Mouse (Mus musculus) heart, adult 9 months (tissue): ENCODE data around the gene Csrp1.

ENCODE experiments used
- DNase-seq, 2 experiments: peaks; one replicate each; pipeline ENCODE4 v3.0.0; 2022; ENCODE audit warnings: low spot score in 2 of 2

The Csrp1 gene

DNA sequence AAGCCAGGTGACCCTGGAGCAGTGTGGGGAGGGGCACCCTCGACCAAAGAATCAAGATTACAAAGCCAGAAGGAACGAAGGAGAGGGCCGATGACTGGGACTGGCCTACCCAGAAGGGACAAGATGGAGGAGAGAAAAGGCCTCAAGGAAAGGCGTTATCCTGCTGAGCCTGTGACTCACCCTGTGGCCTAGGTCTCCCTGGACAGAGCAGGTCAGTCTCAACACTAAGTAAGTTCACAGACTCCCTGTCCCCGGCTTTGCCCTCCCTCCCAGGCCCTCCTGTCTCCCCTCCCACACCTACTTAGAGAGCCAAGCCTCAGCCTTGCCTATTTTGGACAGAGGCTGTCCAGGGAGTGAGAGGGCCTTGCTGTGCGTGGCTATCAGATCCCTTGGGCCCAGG, at the start of gene Csrp1:
Gene Csrp1 (plus strand): TSS at position 79 of the 400 bp plus-strand sequence.
- DNase-seq: no peak

DNA sequence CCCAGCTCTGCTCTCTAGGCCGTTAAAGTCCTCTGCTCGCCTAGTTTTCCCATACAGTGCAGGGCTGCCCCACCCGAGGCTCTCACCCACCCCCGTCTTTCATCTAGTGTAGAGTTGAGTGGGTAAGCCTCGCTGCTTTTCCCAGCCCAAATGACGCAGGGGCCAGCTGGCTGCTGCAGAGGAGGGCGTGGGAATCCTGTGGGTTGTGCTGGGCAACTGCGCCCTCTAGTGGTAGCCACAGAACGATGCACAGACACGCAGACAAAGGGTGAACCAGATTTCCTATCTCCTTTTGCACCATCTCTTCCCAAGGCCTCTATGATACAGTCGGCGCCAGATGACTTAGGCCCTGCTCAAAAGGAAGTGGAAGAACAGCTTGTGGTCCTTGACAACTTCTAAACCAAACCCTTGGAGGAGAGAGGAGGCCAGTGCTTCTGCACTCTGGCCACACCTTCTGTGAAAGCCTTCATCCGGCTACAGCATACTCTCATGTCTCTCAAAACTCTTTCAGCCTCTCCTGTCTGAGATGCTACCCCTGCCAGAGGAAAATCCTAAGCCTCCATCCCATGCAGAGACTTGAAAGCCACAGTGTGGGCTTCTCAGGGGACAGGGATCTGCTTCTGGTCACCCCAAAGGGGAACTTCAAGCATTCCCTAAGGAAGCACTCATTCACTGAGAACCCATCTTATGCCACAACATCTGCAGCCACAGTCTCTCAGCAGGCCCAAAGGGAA, 49.3 kb upstream of the Csrp1 start:
- DNase-seq: peak; percentile 86 to 87

DNA sequence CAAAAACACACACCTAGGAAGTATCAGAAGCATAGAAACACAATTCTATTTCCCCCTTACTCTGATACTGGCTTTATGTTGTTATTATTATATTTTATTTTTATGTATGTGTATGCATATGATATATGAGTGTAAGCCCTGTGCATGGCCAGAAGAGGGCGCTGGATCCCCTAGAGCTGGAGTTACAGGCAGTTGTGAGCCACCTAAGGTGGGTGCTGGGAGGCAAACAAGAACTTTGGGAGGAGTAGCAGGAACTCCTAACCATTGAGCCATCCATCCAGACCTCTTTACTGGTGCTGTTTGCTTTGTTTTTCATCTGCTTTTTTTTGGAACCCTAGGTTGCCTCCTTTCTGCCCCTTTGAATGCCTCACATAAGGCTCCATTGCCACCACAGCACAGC, 48.5 kb upstream of the Csrp1 start:
- DNase-seq: no peak

DNA sequence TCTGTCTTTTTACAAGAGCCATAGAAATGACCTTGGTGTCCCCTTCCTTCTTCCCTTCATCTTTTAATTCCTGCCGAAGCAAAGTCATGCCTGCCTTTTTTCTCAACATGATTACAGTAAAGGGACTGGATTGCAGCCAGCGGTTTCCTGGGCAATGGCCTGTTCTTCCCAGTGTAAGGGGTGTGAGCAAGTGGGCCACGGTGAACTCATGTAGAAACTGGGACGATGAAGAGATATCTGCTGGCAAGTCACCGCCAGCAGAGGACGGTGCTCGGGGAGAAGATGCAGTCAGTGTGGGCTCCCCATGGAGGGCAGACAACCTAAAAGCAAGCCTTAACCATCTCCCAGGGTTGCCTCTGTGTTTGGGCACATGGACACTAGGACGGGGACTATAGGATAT, 47.9 kb upstream of the Csrp1 start:
- DNase-seq: no peak

DNA sequence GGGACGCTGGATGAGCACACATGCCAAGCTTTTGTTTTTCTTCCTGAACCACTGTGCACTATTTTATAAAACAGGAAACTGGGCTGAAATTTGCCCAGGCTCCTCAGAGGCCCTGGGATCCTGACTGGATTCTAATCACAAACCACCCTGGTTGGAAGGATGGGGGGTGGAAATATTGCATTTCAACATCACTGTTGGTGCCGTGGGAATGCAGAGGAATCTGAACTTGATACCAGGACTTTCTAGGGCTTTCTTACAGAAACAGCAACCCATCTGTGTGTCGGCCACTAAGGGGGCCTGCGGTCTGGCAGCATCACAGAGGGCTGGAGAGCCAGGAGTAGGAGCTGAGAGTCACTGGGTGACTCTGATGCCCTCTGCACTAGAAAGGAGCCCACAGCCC, 47.5 kb upstream of the Csrp1 start:
- peak in 1 of 2 experiments; percentile 45 for DNase-seq

DNA sequence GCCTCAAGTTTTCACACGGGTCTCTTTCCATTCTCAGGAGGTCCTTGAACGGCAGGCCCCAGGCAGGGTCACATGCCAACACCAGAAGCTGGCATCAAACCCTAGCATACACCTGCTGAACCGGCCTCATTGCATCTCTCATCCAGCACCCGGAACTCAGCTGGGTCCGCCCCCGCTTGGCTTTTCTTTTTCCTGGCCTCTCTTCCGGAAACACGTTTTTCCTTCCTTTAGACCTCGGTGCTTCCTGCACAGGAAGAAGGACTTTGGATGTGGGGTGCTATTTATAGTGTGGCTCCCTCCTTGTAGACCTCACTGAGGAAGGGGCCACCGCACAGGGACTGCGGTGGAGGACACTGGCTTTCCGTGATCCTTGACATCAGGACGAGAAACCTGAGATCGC, 46.4 kb upstream of the Csrp1 start:
- peak in 1 of 2 experiments; percentile 74 for DNase-seq

DNA sequence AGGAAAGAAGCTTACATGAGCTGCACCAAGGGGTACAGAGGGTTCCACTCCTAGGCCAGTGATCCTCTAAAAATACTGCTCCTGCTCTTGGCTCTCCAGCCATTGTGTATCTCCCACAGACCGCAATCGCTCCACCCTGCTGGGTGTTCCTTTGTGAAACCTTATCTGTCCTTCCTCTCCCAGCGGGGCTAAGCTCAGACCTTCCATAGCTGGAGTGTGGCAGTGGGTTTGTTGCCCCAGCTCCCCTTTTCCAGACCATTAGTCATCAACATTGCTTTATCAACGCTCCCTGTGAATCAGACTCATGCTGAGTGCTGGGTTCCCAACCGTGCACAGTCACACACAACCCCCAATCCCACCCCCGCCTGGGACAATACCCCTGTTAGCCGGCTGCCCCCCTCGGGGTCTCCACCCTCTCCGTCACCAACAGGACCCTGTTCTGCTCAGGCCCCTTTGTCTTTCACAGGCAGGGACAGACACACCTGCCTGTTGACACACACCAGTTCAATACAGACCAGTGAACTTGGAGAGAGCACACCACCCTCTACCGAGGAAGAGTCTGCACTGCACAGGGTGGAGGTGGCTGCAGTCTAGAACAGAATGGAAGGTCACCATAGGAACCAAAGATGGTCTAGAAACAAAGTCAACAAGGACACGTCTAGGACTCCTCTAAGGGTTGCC, 44.3 kb upstream of the Csrp1 start:
- no peak for DNase-seq

DNA sequence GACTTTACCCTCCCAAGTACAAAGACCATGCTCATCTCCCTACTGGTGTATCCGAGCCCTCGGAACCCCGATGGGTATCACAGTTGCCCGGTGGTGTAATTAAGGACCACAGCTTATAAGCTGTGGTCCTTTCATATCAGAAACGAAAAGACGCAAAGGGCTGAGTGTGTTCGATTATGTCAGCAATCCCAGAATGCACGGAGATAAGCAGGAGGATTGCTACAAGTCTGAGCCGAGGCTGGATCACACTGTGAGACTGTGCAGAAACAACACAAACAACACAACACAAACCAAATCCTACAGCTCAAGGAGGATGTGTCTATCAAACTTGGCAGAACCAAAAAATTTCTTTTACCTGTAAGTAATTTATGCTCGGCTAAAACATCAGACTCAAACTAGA, 43.6 kb upstream of the Csrp1 start:
- DNase-seq: no peak

DNA sequence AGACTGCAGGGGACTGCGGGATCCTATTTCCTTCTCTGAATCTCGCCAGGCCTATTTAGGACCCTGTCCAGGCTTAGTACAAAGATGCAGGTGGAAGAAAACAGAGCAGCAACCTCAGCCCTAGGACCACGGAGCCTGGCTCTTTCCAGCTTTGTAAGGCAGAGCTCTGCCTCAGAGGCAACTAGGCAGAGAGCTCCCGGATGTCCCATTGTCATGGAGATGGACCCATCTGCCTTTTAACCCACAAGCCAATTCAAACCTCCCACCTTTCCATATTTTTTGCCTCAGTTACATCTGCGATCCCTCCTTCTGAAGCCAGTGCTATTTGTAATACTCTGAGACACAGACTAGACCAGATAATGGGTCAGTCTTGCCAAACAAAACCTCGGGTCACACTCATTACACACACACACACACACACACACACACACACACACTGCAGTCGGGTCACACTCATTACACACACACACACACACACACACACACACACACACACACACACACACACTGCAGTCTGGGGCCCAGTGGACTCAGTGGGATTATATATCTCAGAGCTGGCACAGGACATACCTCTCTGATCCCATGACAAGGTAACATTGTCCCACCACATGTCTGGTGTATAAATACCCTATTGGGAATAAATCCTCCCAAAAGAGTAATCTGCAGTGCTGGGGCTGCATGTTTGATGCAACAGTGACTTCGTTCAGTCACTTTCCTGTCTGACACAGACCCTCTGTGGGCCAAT, 42.8 kb upstream of the Csrp1 start:
- no peak for DNase-seq

DNA sequence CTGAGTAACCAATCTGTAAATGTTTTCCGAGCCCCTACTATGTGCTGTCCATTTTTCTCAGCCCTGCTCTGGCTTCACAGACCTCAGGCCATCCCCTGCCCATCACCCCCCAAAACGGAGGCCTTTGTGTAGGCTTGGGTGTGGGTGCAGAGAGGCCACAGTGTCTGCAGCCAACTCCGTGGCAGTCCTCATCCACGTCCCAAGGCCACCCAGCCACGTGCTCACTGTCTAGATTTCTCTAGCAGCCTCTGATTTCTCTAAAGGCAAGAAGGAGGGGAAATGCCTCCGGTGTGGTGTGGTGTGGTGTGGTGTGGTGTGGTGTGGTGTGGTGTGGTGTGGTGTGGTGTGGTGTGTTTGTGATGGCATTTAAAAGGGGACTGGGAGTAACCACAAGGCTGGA, 41.7 kb upstream of the Csrp1 start:
- DNase-seq: no peak

DNA sequence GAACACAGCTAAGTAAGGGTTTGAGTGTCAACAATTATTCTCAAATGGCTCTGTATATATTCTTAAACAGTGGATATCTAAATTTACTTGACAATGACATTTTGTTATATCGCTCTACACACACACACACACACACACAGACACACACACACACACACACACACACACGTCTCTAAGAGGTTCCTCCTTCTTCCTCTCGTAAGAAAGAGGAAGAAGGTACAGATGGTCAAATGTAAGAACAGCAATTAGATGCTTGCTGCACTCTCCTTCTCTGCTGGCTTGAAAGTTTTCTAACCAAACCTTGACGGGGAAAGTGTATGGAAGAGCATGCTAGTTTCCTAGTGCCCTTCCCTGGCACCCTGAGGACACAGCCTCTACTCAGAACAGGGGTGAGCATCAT, 39.1 kb upstream of the Csrp1 start:
- no peak for DNase-seq

DNA sequence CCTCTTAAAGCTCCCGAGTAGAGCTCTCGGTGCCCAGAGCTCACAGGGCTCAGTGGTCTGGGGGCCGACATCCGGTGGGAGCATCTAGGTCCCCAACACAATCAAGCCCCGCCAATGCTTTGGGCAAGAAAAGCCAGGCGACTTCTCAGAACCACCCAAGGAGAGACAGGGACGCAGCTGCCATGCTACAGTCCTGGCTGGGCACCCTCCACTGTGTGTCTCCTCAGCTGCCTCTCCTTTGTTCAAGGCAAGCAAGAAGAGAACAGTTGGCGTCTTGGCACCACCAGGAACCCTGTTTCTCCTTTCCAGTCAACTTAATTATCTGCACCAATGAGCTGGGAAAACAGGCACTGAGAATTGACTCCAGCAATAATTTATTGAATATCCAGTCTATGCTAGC, 38.7 kb upstream of the Csrp1 start:
- no peak for DNase-seq

DNA sequence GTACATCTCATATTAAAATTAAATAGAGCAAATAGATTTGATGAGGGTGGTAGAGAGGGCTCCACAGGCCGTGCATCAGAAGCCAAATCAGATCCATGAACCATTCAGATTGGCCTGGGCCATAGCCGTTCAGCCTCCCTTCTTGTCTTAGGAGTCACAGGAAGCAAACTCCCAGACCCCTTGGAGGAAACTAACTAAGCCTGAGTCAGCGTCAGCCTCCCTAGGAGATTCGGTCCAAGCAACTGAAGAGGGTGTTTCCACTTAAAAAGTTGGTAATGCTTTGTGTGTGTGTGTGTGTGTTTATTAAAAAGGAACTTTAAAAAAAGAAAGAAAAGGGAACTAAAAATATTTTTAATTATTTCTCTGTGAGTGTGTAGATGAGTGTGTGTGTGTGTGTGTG, 35.0 kb upstream of the Csrp1 start:
- peak in 1 of 2 experiments; percentile 50 for DNase-seq

DNA sequence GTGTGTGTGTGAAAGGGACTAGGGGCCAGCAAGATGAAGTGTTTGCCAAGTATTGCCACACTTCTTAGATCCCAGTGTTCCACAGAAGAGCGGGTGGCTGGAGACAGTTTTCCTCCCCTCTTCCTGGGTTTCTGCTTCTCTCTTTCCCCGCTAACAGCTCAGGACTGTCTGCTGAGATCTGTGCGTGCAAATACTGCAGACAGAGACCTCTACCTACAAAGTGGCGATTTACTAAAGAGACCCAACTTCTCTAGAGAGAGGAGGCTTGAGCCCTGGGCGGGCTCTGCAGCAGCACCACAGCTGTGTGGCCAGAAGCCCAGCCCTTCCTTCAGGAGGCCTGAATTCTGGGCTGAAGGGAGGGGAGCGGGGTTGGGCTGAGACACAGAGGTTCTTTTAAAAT, 34.5 kb upstream of the Csrp1 start:
- no peak for DNase-seq

DNA sequence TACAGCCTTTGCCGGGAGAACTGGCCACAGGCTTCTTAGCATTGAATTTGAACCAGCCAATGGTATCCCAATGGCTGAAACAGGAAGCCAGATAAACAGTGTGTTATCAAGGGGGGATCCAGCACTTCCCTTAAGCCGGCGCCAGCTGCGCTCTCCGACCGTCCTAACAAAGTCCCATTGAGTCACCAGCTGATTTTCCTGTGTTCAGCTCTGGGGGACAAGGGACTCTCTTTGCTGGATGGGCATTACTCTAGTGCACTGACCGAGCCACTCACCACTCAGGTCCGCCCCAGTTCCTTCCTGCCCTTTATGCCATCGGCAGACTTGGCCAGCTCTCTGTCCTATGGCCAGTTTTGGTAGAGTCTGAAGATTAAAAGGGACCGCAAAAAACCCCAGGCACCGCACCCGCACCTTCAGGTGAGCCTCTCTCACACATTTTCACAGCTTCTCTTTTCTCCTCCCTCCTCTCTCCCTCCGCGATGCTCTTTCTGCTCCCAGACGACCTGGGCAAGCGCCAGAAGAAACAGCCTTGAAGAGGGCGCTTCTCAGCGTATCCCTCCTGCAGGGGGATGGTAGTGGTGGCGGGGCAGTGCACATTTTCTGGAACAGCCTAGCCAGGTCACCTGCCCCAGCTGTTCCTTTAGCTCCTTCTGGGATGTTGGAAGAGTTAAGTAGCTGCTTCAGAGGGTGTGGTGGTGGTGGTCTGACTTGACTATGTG, 32.9 kb upstream of the Csrp1 start:
- DNase-seq: peak; percentile 73 to 79

DNA sequence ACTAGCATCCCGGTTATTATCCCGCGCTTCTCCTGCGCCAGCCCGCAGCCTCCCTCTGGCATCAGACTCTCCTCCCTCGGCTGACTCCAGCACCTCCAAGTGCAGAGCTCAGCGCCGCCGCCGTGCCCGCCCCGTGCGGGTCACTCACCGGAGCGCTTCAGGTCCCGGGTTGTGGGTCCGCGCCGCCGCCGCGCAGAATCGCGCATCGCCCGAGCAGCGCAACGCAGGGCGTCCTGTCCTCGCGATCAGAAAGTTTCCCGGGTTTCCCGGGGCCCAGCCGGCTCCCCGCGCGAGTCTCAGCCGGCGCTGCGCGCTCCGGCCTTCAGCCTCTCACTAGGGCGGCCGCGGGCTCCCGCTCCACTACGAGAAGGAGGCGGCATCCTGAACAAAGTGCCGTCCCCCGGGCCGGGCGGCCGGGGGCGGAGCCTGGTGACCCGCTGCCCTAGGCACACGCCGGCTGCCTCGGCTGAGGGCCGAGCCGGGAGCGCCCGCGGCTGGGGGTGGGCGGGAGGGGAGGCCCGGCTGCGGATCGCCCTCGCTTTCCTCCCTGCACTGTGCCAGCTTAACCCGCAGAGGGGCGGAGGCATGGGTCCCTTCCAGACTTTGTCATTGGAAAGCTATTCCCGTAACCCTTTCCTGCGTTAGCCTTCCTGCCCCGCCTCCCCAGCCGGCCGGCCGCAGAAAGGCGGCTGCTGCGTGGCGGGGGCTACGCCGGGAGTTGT, 31.9 kb upstream of the Csrp1 start:
- DNase-seq: peak; percentile 89 to 90

DNA sequence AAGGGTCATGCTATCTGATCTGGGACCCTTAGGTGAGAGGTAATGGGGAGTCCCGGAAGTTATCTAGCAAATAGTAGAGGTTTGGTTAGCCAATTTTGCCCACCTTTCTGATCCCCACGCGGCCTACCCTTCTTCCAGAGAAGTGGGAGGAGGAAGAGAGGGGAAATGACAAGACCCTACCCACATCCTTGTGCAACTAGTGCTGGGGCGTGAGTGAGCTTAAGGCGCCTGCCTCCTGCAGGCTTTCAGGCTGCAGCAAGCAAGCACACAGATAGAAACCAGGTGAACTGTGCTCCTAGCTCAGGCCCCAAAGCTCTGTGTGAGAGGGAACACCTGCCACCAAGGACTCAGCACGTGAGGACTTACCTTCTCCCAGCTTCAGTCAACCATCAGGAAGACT, 31.2 kb upstream of the Csrp1 start:
- DNase-seq: no peak

DNA sequence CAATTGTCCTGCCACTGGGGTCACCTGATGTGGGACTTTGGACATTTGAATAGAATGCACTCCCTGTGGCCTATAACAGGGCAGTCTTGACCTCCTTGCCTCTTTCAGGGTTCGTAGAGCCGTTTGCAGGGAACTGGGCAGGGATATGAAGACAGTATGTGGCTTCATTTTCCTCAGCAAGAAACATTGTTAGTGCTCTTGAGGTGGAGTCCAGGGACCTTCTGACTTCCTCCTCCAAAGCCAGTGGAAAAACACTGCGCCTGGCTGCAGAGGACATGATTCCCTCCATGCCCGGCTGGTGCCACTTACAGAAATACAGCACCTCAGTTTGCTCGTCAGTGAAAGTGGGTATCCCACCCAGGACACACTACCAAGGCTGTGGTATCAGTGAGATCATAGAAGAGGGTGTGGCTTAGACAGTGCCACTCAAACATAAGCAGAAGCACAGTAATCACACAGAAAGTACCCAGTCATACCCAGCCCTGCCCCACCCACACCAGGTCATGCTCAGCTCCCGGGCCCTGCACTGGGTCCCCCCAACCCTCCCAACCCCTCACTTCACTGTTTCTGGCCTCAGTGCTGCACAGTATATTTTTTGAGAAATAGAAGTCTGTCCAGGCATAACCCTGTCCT, 29.0 kb upstream of the Csrp1 start:
- DNase-seq: peak in 1 of 2 experiments; percentile 45

DNA sequence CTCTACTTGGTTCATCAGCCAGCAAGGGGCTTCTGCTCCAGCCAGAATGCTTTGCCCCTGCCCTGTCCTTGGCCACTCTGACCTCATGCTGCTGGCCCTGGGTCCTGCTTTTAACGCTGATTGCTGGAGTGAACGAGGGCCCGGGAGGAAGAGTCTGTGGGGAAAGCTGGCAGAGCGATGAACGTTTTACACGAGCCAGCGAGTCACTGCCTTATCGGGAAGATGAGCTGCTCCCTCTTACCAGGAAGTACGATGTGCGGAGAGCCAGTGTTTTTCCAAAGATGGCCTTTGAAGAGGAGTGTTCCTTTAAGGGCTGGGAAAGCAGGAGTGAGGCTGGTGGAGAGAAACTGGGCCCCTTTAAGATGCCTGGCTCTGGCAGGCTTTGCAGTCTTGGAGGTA, 28.4 kb upstream of the Csrp1 start:
- DNase-seq: no peak

DNA sequence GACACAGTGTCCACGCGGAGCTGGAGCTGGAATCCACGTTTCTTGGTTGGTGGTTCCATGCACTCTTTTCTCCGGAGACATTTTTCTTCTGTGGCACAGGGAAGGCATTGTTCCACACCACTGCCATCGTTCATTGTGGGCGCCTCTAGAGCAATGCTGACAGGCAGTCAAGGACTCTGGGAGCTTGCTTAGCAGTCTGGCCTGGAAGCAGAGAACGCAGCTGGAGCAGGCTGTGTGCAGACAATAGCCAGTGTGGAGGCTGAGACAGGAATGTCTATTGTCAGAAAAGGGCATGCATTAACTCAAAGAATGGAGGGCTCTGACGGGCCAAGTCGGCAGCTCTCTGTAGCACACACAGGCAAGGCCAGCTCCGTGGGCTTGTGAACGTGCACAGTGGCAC, 25.7 kb upstream of the Csrp1 start:
- DNase-seq: no peak

DNA sequence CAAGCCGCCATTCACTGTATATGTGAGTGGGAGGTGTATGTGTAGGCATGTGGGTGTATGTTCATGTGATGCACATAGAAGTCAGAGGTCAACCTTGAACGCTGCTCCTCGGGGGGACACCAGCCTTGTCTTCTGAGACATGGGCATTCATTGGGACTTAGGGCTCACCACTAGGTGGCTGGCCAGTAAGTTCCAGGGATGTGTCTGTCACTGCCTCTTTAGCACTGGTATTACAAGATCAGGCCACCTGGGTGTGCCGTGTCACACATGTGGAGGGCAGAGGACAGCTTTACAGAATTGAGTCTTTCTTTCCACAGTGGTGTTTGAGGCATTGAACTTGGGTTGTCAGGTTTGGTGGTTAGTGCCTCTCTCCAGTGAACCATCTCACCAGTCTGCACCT, 22.4 kb upstream of the Csrp1 start:
- no peak for DNase-seq
